Mouse (Mus musculus) lung, embryonic 14.5 days (tissue): ENCODE measurements at regions not wholly inside any gene's neighbourhood (a gene's known extent, or its start where the extent isn't known, plus 50 kb on each side); places are given as distances from the start of the nearest gene placed in this dataset.
A peak's percentile ranks its signal among the peaks of the same experiment; 100 is the strongest.
"Not testable (repeated sequence)": the region's sequence is repeated elsewhere in the genome, so short reads cannot be mapped to it uniquely, and the experiment has no call there.

Source experiments
- ATAC-seq: fragments of 200-750 bp; cut with Nextera tagmentation; 2 replicates; pipeline ENCODE4 v1.8.0; 2017; ENCODE audit warnings: mild to moderate bottlenecking, moderate TSS enrichment, moderate library complexity; ENCODE audit not compliant: insufficient read depth
- DNase-seq: peaks from one replicate; pipeline ENCODE4 v3.0.0-alpha.2; 2015
- H3K27ac ChIP-seq: fragments of 300-500 bp; sonication (generic); 2 replicates; pipeline ENCODE4 v1.5.1; 2014; ENCODE audit warnings: low read depth, mild to moderate bottlenecking, moderate library complexity
- H3K27me3 ChIP-seq: fragments of 300-500 bp; sonication (generic); 2 replicates; pipeline ENCODE4 v1.6.1; 2014; ENCODE audit warnings: low read length, control low read depth; ENCODE audit not compliant: insufficient read depth
- H3K36me3 ChIP-seq: fragments of 300-500 bp; sonication (generic); 2 replicates; pipeline ENCODE4 v1.6.1; 2014; ENCODE audit warnings: control low read depth; ENCODE audit not compliant: insufficient read depth
- H3K4me1 ChIP-seq: fragments of 300-500 bp; sonication (generic); 2 replicates; pipeline ENCODE4 v1.6.1; 2014; ENCODE audit warnings: antibody characterized with exemption, control low read depth; ENCODE audit not compliant: insufficient read depth
- H3K4me2 ChIP-seq: fragments of 300-500 bp; sonication (generic); 2 replicates; pipeline ENCODE4 v1.6.1; 2014; ENCODE audit warnings: mild to moderate bottlenecking
- H3K4me3 ChIP-seq: fragments of 300-500 bp; sonication (generic); 2 replicates; pipeline ENCODE4 v1.5.1; 2014; ENCODE audit warnings: low read depth, low read length
- H3K9ac ChIP-seq: fragments of 300-500 bp; sonication (generic); 2 replicates; pipeline ENCODE4 v1.6.1; 2014
- H3K9me3 ChIP-seq: fragments of 300-500 bp; sonication (generic); 2 replicates; pipeline ENCODE4 v1.6.1; 2016; ENCODE audit warnings: low read depth, low read length, control low read depth
- CTCF ChIP-seq: IDR thresholded peaks from 2 replicates; pipeline ENCODE4 v1.5.1; 2016; ENCODE audit warnings: antibody characterized with exemption, low read depth
- WGBS: fragments of 180-500 bp; shearing (Covaris S2); extraction: QIAGEN DNeasy Blood & Tissue Kit; methylation state at CpG from one replicate; pipeline ENCODE4 v1.1.7; 2014; 5-methylcytosine and 5-hydroxymethylcytosine counted together

DNA sequence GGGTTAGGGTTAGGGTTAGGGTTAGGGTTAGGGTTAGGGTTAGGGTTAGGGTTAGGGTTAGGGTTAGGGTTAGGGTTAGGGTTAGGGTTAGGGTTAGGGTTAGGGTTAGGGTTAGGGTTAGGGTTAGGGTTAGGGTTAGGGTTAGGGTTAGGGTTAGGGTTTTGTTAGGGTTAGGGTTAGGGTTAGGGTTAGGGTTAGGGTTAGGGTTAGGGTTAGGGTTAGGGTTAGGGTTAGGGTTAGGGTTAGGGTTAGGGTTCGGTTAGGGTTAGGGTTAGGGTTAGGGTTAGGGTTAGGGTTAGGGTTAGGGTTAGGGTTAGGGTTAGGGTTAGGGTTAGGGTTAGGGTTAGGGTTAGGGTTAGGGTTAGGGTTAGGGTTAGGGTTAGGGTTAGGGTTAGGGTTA lies 124.7 kb upstream of the Fgf14 start:
- not testable (repeated sequence) for H3K36me3 ChIP-seq, H3K9me3 ChIP-seq, H3K27ac ChIP-seq, H3K4me3 ChIP-seq, ATAC-seq, H3K4me2 ChIP-seq, H3K4me1 ChIP-seq, DNase-seq, H3K9ac ChIP-seq, H3K27me3 ChIP-seq
- WGBS: 0% methylated on average over 1 of the region's 1 CpGs

- no peak overlapping the region for H3K9ac ChIP-seq
- no peaks in the 10 kb centered on the region for H3K4me1 ChIP-seq
- no peak overlapping the region for H3K4me2 ChIP-seq
- no peak overlapping the region for H3K27ac ChIP-seq
- no peaks in the 10 kb centered on the region for H3K36me3 ChIP-seq
- no peak for ATAC-seq
- DNase-seq: no peak
- H3K27me3 ChIP-seq: no peaks in the 10 kb centered on the region
- H3K4me3 ChIP-seq: no peak overlapping the region
- TF ChIP-seq CTCF: no peak
- WGBS: 91% methylated on average over 5 of the region's 5 CpGs
- no peaks in the 10 kb centered on the region for H3K9me3 ChIP-seq
Observed at GRCm38 (mm10) chr14:124800421-124800820, 123.5 kb upstream of the Fgf14 start.

DNA sequence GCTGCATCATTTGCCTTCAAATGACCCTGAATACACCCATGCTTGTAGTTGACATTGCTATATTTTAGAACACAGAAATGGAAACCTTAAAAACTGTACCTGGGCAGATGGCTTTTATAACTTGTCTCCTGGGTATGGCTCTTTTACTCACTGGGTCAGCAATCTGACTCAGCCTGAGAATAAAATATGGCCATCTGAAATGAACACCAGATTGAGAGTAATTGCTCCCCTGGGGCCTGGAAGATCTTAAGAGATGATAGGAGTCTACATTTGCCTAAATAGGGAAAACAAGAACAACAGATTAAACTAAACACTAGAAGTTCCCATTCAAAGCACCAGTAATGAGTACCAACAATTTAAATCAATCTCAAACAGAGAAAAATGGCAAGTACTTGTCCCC lies 98.5 kb upstream of the Fgf14 start:
- no peaks in the 10 kb centered on the region for H3K27me3 ChIP-seq
- H3K4me1 ChIP-seq: no peaks in the 10 kb centered on the region
- no peak for TF ChIP-seq CTCF
- no peak overlapping the region for H3K4me2 ChIP-seq
- no peak for ATAC-seq
- no peak overlapping the region for H3K4me3 ChIP-seq
- no peak overlapping the region for H3K27ac ChIP-seq
- DNase-seq: no peak
- no peaks in the 10 kb centered on the region for H3K36me3 ChIP-seq
- no peak overlapping the region for H3K9ac ChIP-seq
- H3K9me3 ChIP-seq: no peaks in the 10 kb centered on the region

- no peak for DNase-seq
- Histone ChIP-seq H3K9ac (no peak overlapping the region), H3K4me1 (no peaks in the 10 kb centered on the region), H3K4me2 (no peak overlapping the region), H3K27ac (no peak overlapping the region), H3K36me3 (no peaks in the 10 kb centered on the region), H3K9me3 (no peaks in the 10 kb centered on the region), H3K4me3 (no peak overlapping the region), H3K27me3 (no peaks in the 10 kb centered on the region)
- no peak for ATAC-seq
- WGBS: 84% methylated on average over 3 of the region's 3 CpGs
- no peak for TF ChIP-seq CTCF
Observed at GRCm38 (mm10) chr14:124767996-124768395, 91.1 kb upstream of the Fgf14 start.

GRCm38 (mm10) chr14:124767234-124767633 lies 90.3 kb upstream of the Fgf14 start:
- no peaks in the 10 kb centered on the region for H3K36me3 ChIP-seq
- H3K27me3 ChIP-seq: no peaks in the 10 kb centered on the region
- 64% methylated on average over 2 of the region's 2 CpGs for WGBS
- ATAC-seq (no peak), DNase-seq (no peak)
- no peak for TF ChIP-seq CTCF
- no peak overlapping the region for H3K9ac ChIP-seq
- no peaks in the 10 kb centered on the region for H3K9me3 ChIP-seq
- H3K4me3 ChIP-seq: no peak overlapping the region
- H3K4me2 ChIP-seq: no peak overlapping the region
- no peaks in the 10 kb centered on the region for H3K4me1 ChIP-seq
- no peak overlapping the region for H3K27ac ChIP-seq

- no peaks in the 10 kb centered on the region for H3K9me3 ChIP-seq
- peak; percentile 37 for TF ChIP-seq CTCF
- WGBS: 26% methylated on average over 2 of the region's 2 CpGs
- no peak overlapping the region for H3K9ac ChIP-seq
- no peaks in the 10 kb centered on the region for H3K36me3 ChIP-seq
- H3K27me3 ChIP-seq: no peaks in the 10 kb centered on the region
- H3K4me1 ChIP-seq: no peaks in the 10 kb centered on the region
- ATAC-seq (no peak), DNase-seq (no peak)
- H3K4me3 ChIP-seq: no peak overlapping the region
- no peak overlapping the region for H3K27ac ChIP-seq
- no peak overlapping the region for H3K4me2 ChIP-seq
Observed at GRCm38 (mm10) chr14:124742491-124742890, 65.6 kb upstream of the Fgf14 start.
